Mouse (Mus musculus): ENCODE results near the gene Ssc4d. TPM values are rescaled to one million over a fixed set of nuclear protein-coding genes. Genes with fewer than 3 reads are reported as not detected.
A peak's percentile ranks its signal among the peaks of the same experiment; 100 is the strongest.

The Ssc4d gene
- total and polyA plus RNA-seq, 3 experiments, result 1.9 to 2.9 (median 2.0) TPM

- dilution Hi-C loops (cut with MboI; ENCODE audit: extremely low pct_ligation_motif_present, extremely low pct_unique_long_range_greater_than_20kb, low sequenced_read_pairs) (no loop called here), in situ Hi-C loops (cut with MboI; ENCODE audit: low pct_ligation_motif_present, low pct_unique_long_range_greater_than_20kb, low sequenced_read_pairs) (no loop called here)
- no peak overlapping the region for H3K9ac ChIP-seq (ENCODE audit: insufficient read depth, low read depth)
- no peak for DNase-seq (ENCODE audit: extremely low read depth)
- H3K27ac ChIP-seq (ENCODE audit: insufficient read depth, low read depth), result peak overlapping the region; percentile 84
- no peaks in the 10 kb centered on the region for H3K27me3 ChIP-seq (replicated peaks)
- H3K9me3 ChIP-seq (replicated peaks; ENCODE audit: low read length), result peaks cover 4% of the 10 kb centered on the region
- no peak overlapping the region for H3K4me3 ChIP-seq (replicated peaks in 1 of 3; ENCODE audit: low read depth in 2 of 3, low read length in 2 of 3, poor library complexity in 1 of 3)
- TF ChIP-seq MAFK (IDR thresholded peaks at IDR 0.05; ENCODE audit: insufficient replicate concordance, low read length) (peak; percentile 73; the same call in 1 of the 2 replicates), IRF4 (IDR thresholded peaks at IDR 0.05; ENCODE audit: low read depth, low read length) (peak; percentile 34; the same call in 1 of the 2 replicates), UBTF (IDR thresholded peaks at IDR 0.05; ENCODE audit: low read depth, low read length) (no peak)
- H3K79me2 ChIP-seq (replicated peaks; ENCODE audit: control insufficient read depth, extremely low read depth, insufficient read depth, poor library complexity, severe bottlenecking), result peaks cover 15% of the 10 kb centered on the region
- H3K4me2 ChIP-seq (ENCODE audit: insufficient read depth, low read depth, poor library complexity, severe bottlenecking), result no peak overlapping the region
- peaks cover 33 to 88% of the 10 kb centered on the region in 2 experiments for H3K4me1 ChIP-seq (ENCODE audit: control insufficient read depth in 1 of 2, insufficient read depth in 2 of 2)
- peaks cover 22 to 57% of the 10 kb centered on the region in 2 experiments for H3K36me3 ChIP-seq (replicated peaks in 1 of 2; ENCODE audit: control insufficient read depth in 1 of 2, insufficient read depth in 1 of 2, low read length in 1 of 2)
These were observed 26.9 kb upstream of the Ssc4d start for GRCm38 (mm10) chr5:136001222-136001621.

GRCm38 (mm10) chr5:135996162-135996561, 21.8 kb upstream of the Ssc4d start:
- no peak overlapping the region for H3K4me2 ChIP-seq (ENCODE audit: insufficient read depth, low read depth, poor library complexity, severe bottlenecking)
- H3K27ac ChIP-seq (ENCODE audit: insufficient read depth, low read depth), result no peak overlapping the region
- no peak for TF ChIP-seq USF1 (IDR thresholded peaks at IDR 0.05; ENCODE audit: low read depth, low read length)
- TF ChIP-seq GABPA (IDR thresholded peaks at IDR 0.05; ENCODE audit: insufficient replicate concordance, low read depth, low read length), result no peak
- no peak for TF ChIP-seq TBP (conservative IDR thresholded peaks at IDR 0.05; ENCODE audit: low read depth, low read length)
- DNase-seq (ENCODE audit: extremely low read depth), result no peak
- in situ Hi-C loops (cut with MboI; ENCODE audit: low pct_ligation_motif_present, low pct_unique_long_range_greater_than_20kb, low sequenced_read_pairs) (no loop called here), dilution Hi-C loops (cut with MboI; ENCODE audit: extremely low pct_ligation_motif_present, extremely low pct_unique_long_range_greater_than_20kb, low sequenced_read_pairs) (no loop called here)
- peak overlapping the region in 2 of 3 experiments; percentile 84 to 89 for H3K4me3 ChIP-seq (replicated peaks in 1 of 3; ENCODE audit: low read depth in 2 of 3, low read length in 2 of 3, poor library complexity in 1 of 3)
- H3K4me1 ChIP-seq (ENCODE audit: control insufficient read depth in 1 of 2, insufficient read depth in 2 of 2), result peaks cover 7 to 66% of the 10 kb centered on the region in 2 experiments
- H3K9ac ChIP-seq (ENCODE audit: insufficient read depth, low read depth), result peak overlapping the region; percentile 91; the same call in 1 of the 2 replicates
- no peaks in the 10 kb centered on the region for H3K27me3 ChIP-seq (replicated peaks)
- peaks cover 4% of the 10 kb centered on the region for H3K9me3 ChIP-seq (replicated peaks; ENCODE audit: low read length)
- H3K36me3 ChIP-seq (replicated peaks in 1 of 2; ENCODE audit: control insufficient read depth in 1 of 2, insufficient read depth in 1 of 2, low read length in 1 of 2), result peaks cover 22 to 43% of the 10 kb centered on the region in 2 experiments
- H3K79me2 ChIP-seq (replicated peaks; ENCODE audit: control insufficient read depth, extremely low read depth, insufficient read depth, poor library complexity, severe bottlenecking), result peaks cover 12% of the 10 kb centered on the region

- H3K4me3 ChIP-seq (replicated peaks in 1 of 3; ENCODE audit: low read depth in 2 of 3, low read length in 2 of 3, poor library complexity in 1 of 3), result peak within 1 kb of the TSS; percentile 84 to 89 (median 87)
- DNase-seq (ENCODE audit: extremely low read depth), result peak; percentile 91
- peaks cover 22 to 37% of the 10 kb centered on the region in 2 experiments for H3K36me3 ChIP-seq (replicated peaks in 1 of 2; ENCODE audit: control insufficient read depth in 1 of 2, insufficient read depth in 1 of 2, low read length in 1 of 2)
- peaks cover 13 to 70% of the 10 kb centered on the region in 2 experiments for H3K4me1 ChIP-seq (ENCODE audit: control insufficient read depth in 1 of 2, insufficient read depth in 2 of 2)
- dilution Hi-C loops (cut with MboI; ENCODE audit: extremely low pct_ligation_motif_present, extremely low pct_unique_long_range_greater_than_20kb, low sequenced_read_pairs) (no loop called here), in situ Hi-C loops (cut with MboI; ENCODE audit: low pct_ligation_motif_present, low pct_unique_long_range_greater_than_20kb, low sequenced_read_pairs) (loop anchor here (5.0 kb wide), 1 partner anchor 32 kb away; no protein-coding TSS in a partner anchor)
- H3K79me2 ChIP-seq (replicated peaks; ENCODE audit: control insufficient read depth, extremely low read depth, insufficient read depth, poor library complexity, severe bottlenecking), result peaks cover 8% of the 10 kb centered on the region; the same call in 1 of the 2 replicates
- no peak within 1 kb of the TSS for H3K27ac ChIP-seq (ENCODE audit: insufficient read depth, low read depth)
- H3K9me3 ChIP-seq (replicated peaks; ENCODE audit: low read length), result peaks cover 4% of the 10 kb centered on the region
- no peaks in the 10 kb centered on the region for H3K27me3 ChIP-seq (replicated peaks)
- H3K9ac ChIP-seq (ENCODE audit: insufficient read depth, low read depth), result peak within 1 kb of the TSS; percentile 91
- H3K4me2 ChIP-seq (ENCODE audit: insufficient read depth, low read depth, poor library complexity, severe bottlenecking), result peak within 1 kb of the TSS; percentile 72
- TF ChIP-seq MAZ (IDR thresholded peaks at IDR 0.05; ENCODE audit: low read depth, low read length), result 0 out of 2 replicates have a peak, but pooled peaks have one; percentile 68
- TF ChIP-seq CHD1 (IDR thresholded peaks at IDR 0.05; ENCODE audit: low read depth, low read length), result no peak
- no peak for TF ChIP-seq ZC3H11A (IDR thresholded peaks at IDR 0.05; ENCODE audit: low read depth, low read length)
- peak; percentile 97 for TF ChIP-seq POLR2A (IDR thresholded peaks at IDR 0.05; ENCODE audit: low read depth, low read length)
- TF ChIP-seq IRF4 (IDR thresholded peaks at IDR 0.05; ENCODE audit: low read depth, low read length), result peak; percentile 57; the same call in 1 of the 2 replicates
- peak; percentile 95 for TF ChIP-seq NRF1 (IDR thresholded peaks at IDR 0.05; ENCODE audit: low read depth, low read length)
- peak; percentile 65 for TF ChIP-seq ELF1 (IDR thresholded peaks at IDR 0.05; ENCODE audit: low read depth, low read length)
- TF ChIP-seq POLR2AphosphoS2 (IDR thresholded peaks at IDR 0.05; ENCODE audit: low read depth, low read length), result peak; percentile 84; the same call in 1 of the 2 replicates
- TF ChIP-seq MAX (IDR thresholded peaks at IDR 0.05; ENCODE audit: low read length), result peak; percentile 51; the same call in 1 of the 2 replicates
- TF ChIP-seq USF2 (conservative IDR thresholded peaks at IDR 0.05; ENCODE audit: low read depth, low read length), result no peak
- no peak for TF ChIP-seq JUND (conservative IDR thresholded peaks at IDR 0.05; ENCODE audit: low read depth, low read length)
- peak; percentile 76; the same call in 1 of the 2 replicates for TF ChIP-seq GABPA (IDR thresholded peaks at IDR 0.05; ENCODE audit: insufficient replicate concordance, low read depth, low read length)
- TF ChIP-seq KAT2A (IDR thresholded peaks at IDR 0.05; ENCODE audit: insufficient replicate concordance, low read length), result peak; percentile 97; the same call in 1 of the 2 replicates
- peak; percentile 96 for TF ChIP-seq NELFE (IDR thresholded peaks at IDR 0.05; ENCODE audit: low read depth, low read length)
- no peak for TF ChIP-seq EP300 (IDR thresholded peaks at IDR 0.05; ENCODE audit: low read length)
- TF ChIP-seq MXI1 (IDR thresholded peaks at IDR 0.05; ENCODE audit: low read depth, low read length), result peak; percentile 31; the same call in 1 of the 2 replicates
- no peak; the same call in 1 of the 2 replicates for TF ChIP-seq BHLHE40 (IDR thresholded peaks at IDR 0.05; ENCODE audit: low read depth, low read length)
- TF ChIP-seq TCF12 (IDR thresholded peaks at IDR 0.05; ENCODE audit: low read depth, low read length), result peak; percentile 92
These were observed 20.7 kb upstream of the Ssc4d start, which contains the start of gene Dtx2 for GRCm38 (mm10) chr5:135994725-135995687. Gene Dtx2, plus strand, starts transcription at chr5:135994800.
